Mouse (Mus musculus) thymus, adult 2 months (tissue): ENCODE measurements around the gene Foxn1.

Experiments
- CTCF ChIP-seq: fragments of 200-500 bp; IDR thresholded peaks from 2 replicates; pipeline ENCODE4 v1.5.1; 2012; ENCODE audit warnings: mild to moderate bottlenecking, control low read depth, low read length, moderate library complexity, borderline replicate concordance; ENCODE audit not compliant: control insufficient read depth, poor library complexity, insufficient read depth; ENCODE audit errors: extremely low read depth
- POLR2A ChIP-seq: fragments of 200-500 bp; IDR thresholded peaks from 2 replicates; pipeline ENCODE4 v1.6.1; 2012; ENCODE audit warnings: mild to moderate bottlenecking, low read length, control low read depth, moderate library complexity; ENCODE audit not compliant: control insufficient read depth, poor library complexity, insufficient read depth; ENCODE audit errors: extremely low read depth

GRCm38 (mm10) chr11:78374147-78374546 is 12.2 kb downstream of the Foxn1 start:
- no peak for TF ChIP-seq CTCF
- TF ChIP-seq POLR2A = no peak
